Mouse (Mus musculus): ENCODE measurements at regions not wholly inside any gene's neighbourhood (a gene's known extent, or its start where the extent isn't known, plus 50 kb on each side); places are given as distances from the start of the nearest gene placed in this dataset.

DNA sequence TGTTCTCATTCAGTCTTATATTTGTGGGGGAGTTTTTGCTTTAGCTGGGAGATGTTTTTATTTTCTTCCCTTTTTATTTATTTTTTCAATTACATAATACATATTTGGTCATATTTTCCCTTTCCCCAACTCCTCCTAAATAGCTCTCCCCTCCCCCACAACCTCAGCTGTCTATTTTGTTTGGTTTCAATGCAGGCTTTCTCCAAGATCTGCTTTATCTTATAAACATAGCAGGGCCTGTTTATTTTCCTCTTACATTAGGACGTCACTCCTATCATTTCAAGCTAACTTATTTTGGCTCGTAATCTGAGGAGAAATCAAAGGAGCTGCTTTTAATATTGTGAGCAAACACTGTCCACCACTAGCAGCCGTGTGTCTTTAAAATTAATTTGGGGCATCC is 171.4 kb upstream of the Arhgap20 start:
- H3K36me3 ChIP-seq (ENCODE audit: control insufficient read depth, insufficient read depth, low read length): no peaks in the 10 kb centered on the region
- H3K27me3 ChIP-seq (replicated peaks; ENCODE audit: control insufficient read depth, insufficient read depth, low read length): no peaks in the 10 kb centered on the region
- no peak overlapping the region for H3K27ac ChIP-seq (ENCODE audit: insufficient read depth, low read depth, low read length)
- H3K4me3 ChIP-seq (ENCODE audit: insufficient read depth, low read depth, low read length): no peak overlapping the region
- DNase-seq: no peak
- 51% methylated on average over 3 of the region's 3 CpGs for WGBS
- TF ChIP-seq POLR2A (IDR thresholded peaks at IDR 0.05; ENCODE audit: low read depth, low read length): no peak
- no peaks in the 10 kb centered on the region for H3K4me1 ChIP-seq (ENCODE audit: control insufficient read depth, insufficient read depth, low read length)

DNA sequence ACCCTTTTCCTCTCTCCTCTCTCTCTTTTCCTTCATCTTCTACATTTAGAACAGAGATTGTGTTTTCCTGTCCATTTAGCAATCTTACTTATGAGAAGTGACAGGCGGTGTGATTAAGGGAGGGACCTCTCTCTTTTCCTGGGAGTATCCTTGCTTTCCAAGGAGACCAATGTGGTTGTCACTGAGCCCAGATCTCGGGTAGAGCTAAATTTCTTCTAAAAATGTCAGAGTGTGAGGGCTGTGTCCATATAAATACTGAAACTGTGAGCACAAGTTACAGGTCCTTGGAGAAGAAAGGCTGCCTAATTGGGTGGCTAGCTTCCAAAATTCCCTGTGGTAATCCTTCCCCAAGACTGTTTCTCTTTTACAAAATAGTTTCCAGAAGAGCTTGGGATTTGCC is 166.4 kb upstream of the Arhgap20 start:
- WGBS: 52% methylated on average over 2 of the region's 2 CpGs
- no peaks in the 10 kb centered on the region for H3K4me1 ChIP-seq (ENCODE audit: control insufficient read depth, insufficient read depth, low read length)
- no peaks in the 10 kb centered on the region for H3K36me3 ChIP-seq (ENCODE audit: control insufficient read depth, insufficient read depth, low read length)
- H3K4me3 ChIP-seq (ENCODE audit: insufficient read depth, low read depth, low read length): no peak overlapping the region
- TF ChIP-seq POLR2A (IDR thresholded peaks at IDR 0.05; ENCODE audit: low read depth, low read length) (no peak), CTCF (conservative IDR thresholded peaks at IDR 0.05; ENCODE audit: insufficient read depth, insufficient read length, low read depth, low read length) (no peak)
- no peak for DNase-seq
- H3K27me3 ChIP-seq (replicated peaks; ENCODE audit: control insufficient read depth, insufficient read depth, low read length): no peaks in the 10 kb centered on the region
- H3K27ac ChIP-seq (ENCODE audit: insufficient read depth, low read depth, low read length): no peak overlapping the region

DNA sequence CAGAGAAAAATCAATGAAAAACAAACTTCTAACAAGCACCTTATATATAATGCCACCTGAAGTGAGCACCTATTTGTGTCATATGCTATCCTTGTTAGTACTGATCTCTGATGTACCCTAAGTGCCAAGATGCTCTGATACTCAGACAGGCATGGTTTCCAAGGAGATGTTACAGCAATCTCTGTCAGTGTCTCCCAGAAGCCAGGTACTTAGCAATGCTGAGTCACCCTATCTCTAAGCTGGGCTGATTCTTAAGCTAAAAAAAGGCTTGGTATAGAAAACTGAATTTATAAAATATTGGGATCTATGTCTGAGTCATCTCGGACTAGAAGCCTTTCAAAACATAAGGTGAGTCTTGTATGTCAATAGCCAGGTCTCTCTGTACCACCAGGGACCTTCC is 157.0 kb upstream of the Arhgap20 start:
- TF ChIP-seq POLR2A (IDR thresholded peaks at IDR 0.05; ENCODE audit: low read depth, low read length) (no peak), CTCF (conservative IDR thresholded peaks at IDR 0.05; ENCODE audit: insufficient read depth, insufficient read length, low read depth, low read length) (no peak)
- WGBS: 86% methylated on average over 1 of the region's 1 CpGs
- Histone ChIP-seq H3K4me1 (ENCODE audit: control insufficient read depth, insufficient read depth, low read length) (no peaks in the 10 kb centered on the region), H3K27me3 (replicated peaks; ENCODE audit: control insufficient read depth, insufficient read depth, low read length) (no peaks in the 10 kb centered on the region), H3K27ac (ENCODE audit: insufficient read depth, low read depth, low read length) (no peak overlapping the region), H3K4me3 (ENCODE audit: insufficient read depth, low read depth, low read length) (no peak overlapping the region), H3K36me3 (ENCODE audit: control insufficient read depth, insufficient read depth, low read length) (no peaks in the 10 kb centered on the region)
- no peak for DNase-seq

DNA sequence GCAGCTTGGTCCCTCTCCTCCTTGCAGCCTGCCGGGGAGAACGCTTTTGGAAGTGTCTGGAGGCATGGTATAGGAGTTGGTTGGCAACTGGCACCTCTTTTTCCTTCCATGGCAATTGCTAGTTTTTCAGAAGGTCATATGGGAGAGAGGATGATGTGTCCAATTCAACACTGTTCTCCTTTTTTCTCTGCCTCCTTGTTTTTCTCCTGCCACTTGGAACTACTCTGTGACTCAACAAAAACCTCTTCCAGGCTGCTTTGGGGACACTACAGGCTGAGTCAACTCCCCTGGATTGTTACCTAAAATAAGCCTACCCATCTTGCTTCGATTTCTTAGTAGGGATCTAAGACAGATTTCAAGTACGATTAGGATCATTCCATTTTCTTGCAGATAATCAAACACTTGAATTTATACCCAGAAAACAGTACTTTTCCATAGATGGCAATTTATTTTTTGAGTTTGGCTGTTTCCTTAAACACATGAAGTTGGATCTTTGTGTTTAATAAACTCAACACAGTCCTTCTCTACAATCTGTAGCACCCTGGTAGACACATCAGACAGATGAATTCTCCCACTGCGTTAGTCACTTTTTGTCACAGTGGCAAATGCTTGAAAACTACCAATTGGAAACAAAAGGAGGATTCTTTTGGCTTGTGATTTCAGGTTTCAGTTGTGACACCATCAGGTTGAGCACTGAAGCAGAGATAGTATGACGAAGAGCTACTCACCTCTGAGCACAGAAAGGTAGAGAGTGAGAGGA is 156.3 kb upstream of the Arhgap20 start:
- Histone ChIP-seq H3K4me3 (ENCODE audit: insufficient read depth, low read depth, low read length) (no peak overlapping the region), H3K36me3 (ENCODE audit: control insufficient read depth, insufficient read depth, low read length) (no peaks in the 10 kb centered on the region), H3K27me3 (replicated peaks; ENCODE audit: control insufficient read depth, insufficient read depth, low read length) (no peaks in the 10 kb centered on the region), H3K27ac (ENCODE audit: insufficient read depth, low read depth, low read length) (no peak overlapping the region), H3K4me1 (ENCODE audit: control insufficient read depth, insufficient read depth, low read length) (no peaks in the 10 kb centered on the region)
- no peak for TF ChIP-seq POLR2A (IDR thresholded peaks at IDR 0.05; ENCODE audit: low read depth, low read length)
- no peak for TF ChIP-seq CTCF (conservative IDR thresholded peaks at IDR 0.05; ENCODE audit: insufficient read depth, insufficient read length, low read depth, low read length)
- no peak for DNase-seq
- WGBS: 85% methylated on average over 6 of the region's 6 CpGs

DNA sequence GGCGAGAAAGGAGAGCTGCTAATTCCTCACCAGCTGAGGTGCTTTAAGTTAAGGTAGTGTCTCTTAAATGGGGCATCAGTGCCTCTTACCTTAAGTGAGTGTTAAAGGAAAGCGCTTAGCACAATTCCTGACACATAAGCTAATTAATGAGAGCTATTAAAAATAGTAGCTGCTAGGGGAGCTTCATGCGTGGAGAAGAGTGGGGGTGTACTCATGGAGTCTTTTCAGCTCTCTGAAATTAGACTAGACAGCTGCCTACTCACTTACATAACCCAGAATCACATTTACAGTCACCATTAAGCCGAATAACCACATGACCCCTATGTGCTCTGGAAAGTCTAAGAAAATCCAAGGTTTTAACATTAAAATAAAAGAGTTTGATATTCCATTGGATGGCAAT is 139.0 kb upstream of the Arhgap20 start:
- TF ChIP-seq POLR2A (IDR thresholded peaks at IDR 0.05; ENCODE audit: low read depth, low read length): no peak
- TF ChIP-seq CTCF (conservative IDR thresholded peaks at IDR 0.05; ENCODE audit: insufficient read depth, insufficient read length, low read depth, low read length): no peak
- no peaks in the 10 kb centered on the region for H3K4me1 ChIP-seq (ENCODE audit: control insufficient read depth, insufficient read depth, low read length)
- no peak overlapping the region for H3K4me3 ChIP-seq (ENCODE audit: insufficient read depth, low read depth, low read length)
- WGBS: 73% methylated on average over 4 of the region's 4 CpGs
- no peak overlapping the region for H3K27ac ChIP-seq (ENCODE audit: insufficient read depth, low read depth, low read length)
- H3K36me3 ChIP-seq (ENCODE audit: control insufficient read depth, insufficient read depth, low read length): no peaks in the 10 kb centered on the region
- H3K27me3 ChIP-seq (replicated peaks; ENCODE audit: control insufficient read depth, insufficient read depth, low read length): no peaks in the 10 kb centered on the region
- no peak for DNase-seq

DNA sequence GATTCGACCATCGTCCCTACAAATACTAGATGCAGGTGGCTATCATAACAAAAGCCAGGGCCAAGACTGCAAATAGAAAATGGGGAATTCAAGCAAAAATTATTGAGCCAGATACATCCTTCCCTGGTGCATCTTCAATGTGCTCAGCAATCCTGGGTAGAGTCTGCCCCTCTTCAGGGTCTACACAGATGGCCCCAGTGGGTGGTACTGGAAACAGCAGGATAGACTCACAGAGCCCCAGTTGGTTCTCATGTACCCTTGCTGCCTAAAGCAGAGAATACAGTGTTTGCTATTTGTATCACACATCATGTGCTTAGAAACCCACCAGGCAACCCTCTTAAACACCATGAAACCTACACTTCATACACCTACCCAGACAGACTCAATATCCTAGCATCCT is 129.0 kb upstream of the Arhgap20 start:
- no peak for TF ChIP-seq POLR2A (IDR thresholded peaks at IDR 0.05; ENCODE audit: low read depth, low read length)
- no peak for TF ChIP-seq CTCF (conservative IDR thresholded peaks at IDR 0.05; ENCODE audit: insufficient read depth, insufficient read length, low read depth, low read length)

DNA sequence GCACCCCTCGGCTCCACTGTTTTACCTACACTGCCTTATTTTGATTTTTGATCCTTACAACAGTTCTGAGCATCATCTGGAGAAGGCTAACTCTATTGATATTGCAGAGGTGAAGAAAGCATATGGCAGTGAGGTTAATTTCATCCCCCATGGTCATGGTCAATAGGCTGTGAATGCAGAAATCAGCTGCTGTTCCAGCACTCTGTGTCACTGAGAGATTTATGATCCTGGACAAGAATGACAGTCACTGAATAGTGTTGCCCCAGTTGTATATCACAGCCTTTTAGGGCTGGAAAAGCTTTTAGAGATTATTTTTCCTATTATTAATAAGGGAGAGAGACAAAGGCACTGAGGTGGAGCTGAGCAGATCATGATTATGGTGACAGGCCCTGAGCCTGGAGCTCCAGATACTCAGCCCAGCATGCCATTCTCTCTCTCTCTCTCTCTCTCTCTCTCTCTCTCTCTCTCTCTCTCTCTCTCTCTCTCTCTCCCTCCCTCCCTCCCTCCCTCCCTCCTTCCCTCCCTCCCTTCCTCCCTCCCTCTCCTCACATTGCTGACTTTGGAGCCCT is 128.5 kb upstream of the Arhgap20 start:
- Histone ChIP-seq H3K36me3 (ENCODE audit: control insufficient read depth, insufficient read depth, low read length) (no peaks in the 10 kb centered on the region), H3K27ac (ENCODE audit: insufficient read depth, low read depth, low read length) (no peak overlapping the region), H3K4me3 (ENCODE audit: insufficient read depth, low read depth, low read length) (no peak overlapping the region), H3K27me3 (replicated peaks; ENCODE audit: control insufficient read depth, insufficient read depth, low read length) (no peaks in the 10 kb centered on the region), H3K4me1 (ENCODE audit: control insufficient read depth, insufficient read depth, low read length) (no peaks in the 10 kb centered on the region)
- TF ChIP-seq POLR2A (IDR thresholded peaks at IDR 0.05; ENCODE audit: low read depth, low read length) (no peak), CTCF (conservative IDR thresholded peaks at IDR 0.05; ENCODE audit: insufficient read depth, insufficient read length, low read depth, low read length) (no peak)
- WGBS: 78% methylated on average over 1 of the region's 1 CpGs
- no peak for DNase-seq

More for the DNA sequence above, 129.0 kb upstream of the Arhgap20 start:
- WGBS: 86% methylated on average over 2 of the region's 2 CpGs
- Histone ChIP-seq H3K4me1 (ENCODE audit: control insufficient read depth, insufficient read depth, low read length) (no peaks in the 10 kb centered on the region), H3K27ac (ENCODE audit: insufficient read depth, low read depth, low read length) (no peak overlapping the region), H3K27me3 (replicated peaks; ENCODE audit: control insufficient read depth, insufficient read depth, low read length) (no peaks in the 10 kb centered on the region), H3K36me3 (ENCODE audit: control insufficient read depth, insufficient read depth, low read length) (no peaks in the 10 kb centered on the region), H3K4me3 (ENCODE audit: insufficient read depth, low read depth, low read length) (no peak overlapping the region)
- no peak for DNase-seq
